Comparison of ENCODE assay signal across 24 mouse cellular contexts in the genomic region with DNA sequence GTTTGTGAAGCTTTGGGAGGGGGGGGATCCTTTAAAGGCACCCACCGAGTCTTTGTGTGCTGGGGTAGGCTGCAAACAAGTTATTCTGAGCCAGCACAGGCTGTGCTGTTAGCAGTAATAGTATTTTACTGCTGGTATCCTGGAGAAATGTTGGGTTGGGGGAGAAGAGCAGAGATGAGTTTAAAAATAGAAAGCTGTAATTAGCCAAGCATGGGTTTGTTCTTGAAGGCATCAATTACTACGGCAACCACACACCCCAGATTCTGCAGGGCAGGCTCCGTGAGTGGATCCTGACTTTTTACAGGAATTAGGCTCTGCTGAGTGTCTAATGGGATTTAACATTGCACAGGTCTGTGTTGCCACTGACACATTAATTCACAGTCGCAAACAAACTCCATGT.
DNase-seq lines count a peak whose midpoint lies in the region; ATAC-seq and TF ChIP-seq lines count a peak whose summit lies in the region.
"Had no signal": no experiment of that assay in that cellular context is flagged by ENCODE, and none has a peak within 500 bp of the region (broad histone marks: within the 10 kb centered on the region; RNA-seq: fewer than 3 reads in every experiment).

No protein-coding gene starts in this region.

- peaks cover 14% of the 10 kb centered on the region for H3K27me3 ChIP-seq in embryonic facial prominence, embryonic 13.5 days
- peaks cover 7% of the 10 kb centered on the region for H3K27me3 ChIP-seq in embryonic facial prominence, embryonic 10.5 days (replicated peaks; ENCODE audit: low read depth, poor library complexity, severe bottlenecking)
- no peaks in the 10 kb centered on the region for H3K27me3 ChIP-seq in heart, embryonic 13.5 days (replicated peaks)
- no peaks in the 10 kb centered on the region for H3K27me3 ChIP-seq in forebrain, postnatal 0 days (ENCODE audit: insufficient read depth, low read length)
- 0 out of 2 replicates have a peak, but pooled peaks cover 3% of the 10 kb centered on the region for H3K27me3 ChIP-seq in lung, postnatal 0 days (replicated peaks; ENCODE audit: insufficient read depth, low read length)
- H3K27me3 ChIP-seq: lung, embryonic 15.5 days; stomach, embryonic 15.5 days had no signal

- no peaks in the 10 kb centered on the region for H3K36me3 ChIP-seq in embryonic facial prominence, embryonic 13.5 days
- no peaks in the 10 kb centered on the region for H3K36me3 ChIP-seq in embryonic facial prominence, embryonic 10.5 days (replicated peaks)
- H3K36me3 ChIP-seq in heart, embryonic 13.5 days: no peaks in the 10 kb centered on the region; the same call in 1 of the 2 replicates
- H3K36me3 ChIP-seq in forebrain, postnatal 0 days (ENCODE audit: insufficient read depth): no peaks in the 10 kb centered on the region
- H3K36me3 ChIP-seq in lung, postnatal 0 days (ENCODE audit: insufficient read depth, low read length): no peaks in the 10 kb centered on the region
- H3K36me3 ChIP-seq: hindbrain, embryonic 13.5 days; lung, embryonic 15.5 days; stomach, embryonic 15.5 days had no signal

- peak overlapping the region; percentile 48; the same call in 1 of the 2 replicates for H3K27ac ChIP-seq in embryonic facial prominence, embryonic 13.5 days
- no peak overlapping the region for H3K27ac ChIP-seq in embryonic facial prominence, embryonic 10.5 days (replicated peaks)
- H3K27ac ChIP-seq in heart, embryonic 13.5 days (replicated peaks): peak overlapping the region; percentile 73
- H3K27ac ChIP-seq in forebrain, postnatal 0 days (ENCODE audit: low read depth, low read length): peak overlapping the region; percentile 85
- no peak overlapping the region for H3K27ac ChIP-seq in lung, postnatal 0 days (ENCODE audit: low read length)
- H3K27ac ChIP-seq: hindbrain, embryonic 13.5 days; liver, embryonic 14.5 days; lung, embryonic 15.5 days; macrophage; stomach, embryonic 15.5 days had no signal

- TF ChIP-seq CTCF in forebrain, postnatal 0 days (IDR thresholded peaks at IDR 0.05; ENCODE audit: low read depth): no peak
- no peak for TF ChIP-seq CTCF in lung, postnatal 0 days (IDR thresholded peaks at IDR 0.05)

- peaks cover 17% of the 10 kb centered on the region; the same call in 1 of the 2 replicates for H3K4me1 ChIP-seq in embryonic facial prominence, embryonic 13.5 days
- H3K4me1 ChIP-seq in embryonic facial prominence, embryonic 10.5 days: peaks cover 10% of the 10 kb centered on the region
- H3K4me1 ChIP-seq in heart, embryonic 13.5 days: peaks cover 44% of the 10 kb centered on the region
- peaks cover 13% of the 10 kb centered on the region for H3K4me1 ChIP-seq in forebrain, postnatal 0 days (ENCODE audit: insufficient read depth)
- no peaks in the 10 kb centered on the region for H3K4me1 ChIP-seq in lung, postnatal 0 days (ENCODE audit: insufficient read depth, low read depth, low read length)
- H3K4me1 ChIP-seq: lung, embryonic 15.5 days had no signal

- H3K4me3 ChIP-seq in embryonic facial prominence, embryonic 13.5 days: no peak overlapping the region
- no peak overlapping the region for H3K4me3 ChIP-seq in embryonic facial prominence, embryonic 10.5 days
- no peak overlapping the region for H3K4me3 ChIP-seq in heart, embryonic 13.5 days
- no peak overlapping the region for H3K4me3 ChIP-seq in forebrain, postnatal 0 days (ENCODE audit: low read depth, low read length)
- no peak overlapping the region for H3K4me3 ChIP-seq in lung, postnatal 0 days (ENCODE audit: low read depth, low read length)
- H3K4me3 ChIP-seq: hindbrain, embryonic 13.5 days; lung, embryonic 15.5 days; stomach, embryonic 15.5 days had no signal

- no peak overlapping the region for H3K9ac ChIP-seq in embryonic facial prominence, embryonic 13.5 days
- peak overlapping the region; percentile 63 for H3K9ac ChIP-seq in heart, embryonic 13.5 days
- 0 out of 2 replicates have a peak overlapping the region, but pooled peaks have one; percentile 28 for H3K9ac ChIP-seq in forebrain, postnatal 0 days
- no peak overlapping the region for H3K9ac ChIP-seq in lung, postnatal 0 days (replicated peaks; ENCODE audit: low read depth)
- H3K9ac ChIP-seq: hindbrain, embryonic 13.5 days; liver, embryonic 14.5 days; lung, embryonic 15.5 days; stomach, embryonic 15.5 days had no signal

- ATAC-seq in embryonic facial prominence, embryonic 13.5 days (ENCODE audit: insufficient number of reproducible peaks, insufficient read depth, low FRiP score, low TSS enrichment, low read depth): no peak
- ATAC-seq in heart, embryonic 13.5 days (ENCODE audit: extremely low read depth, insufficient number of reproducible peaks, low FRiP score, low TSS enrichment): no peak
- peak; percentile 77 for ATAC-seq in forebrain, postnatal 0 days
- ATAC-seq in lung, postnatal 0 days: no peak
- ATAC-seq: activated CD4-positive, CD25-positive, alpha-beta regulatory T cell, adult 4 months; inflammation-experienced regulatory T-cells, adult 6 months; midbrain, embryonic 16.5 days had no signal

- 43% methylated on average over 4 of the region's 4 CpGs for WGBS in embryonic facial prominence, embryonic 13.5 days
- WGBS in embryonic facial prominence, embryonic 10.5 days: 57% methylated on average over 4 of the region's 4 CpGs
- WGBS in heart, embryonic 13.5 days: 42% methylated on average over 4 of the region's 4 CpGs
- 39% methylated on average over 4 of the region's 4 CpGs for WGBS in forebrain, postnatal 0 days
- 71% methylated on average over 4 of the region's 4 CpGs for WGBS in lung, postnatal 0 days

- no peak for TF ChIP-seq EP300 in lung, postnatal 0 days (IDR thresholded peaks at IDR 0.05)

- no peak for DNase-seq in embryonic facial prominence, embryonic 10.5 days (ENCODE audit: low spot score)
- no peak for DNase-seq in heart, adult 8-10 months (ENCODE audit: low spot score)
- peak; percentile 23 to 58 for DNase-seq in layer of hippocampus, postnatal 14 days (ENCODE audit: low spot score in 2 of 2)
- no peak for DNase-seq in layer of hippocampus, adult 11-12 months (ENCODE audit: low spot score)
- peak; percentile 53 for DNase-seq in forebrain, postnatal 0 days
- no peak for DNase-seq in lung, postnatal 0 days (ENCODE audit: low spot score)
- DNase-seq: adrenal gland, postnatal 14 days; cerebellum, adult 11-12 months; cerebellum, postnatal 14 days; embryo, embryonic 11 days; kidney, adult 8-10 months; kidney, postnatal 14 days; right cerebral cortex, postnatal 25 days; thymus, adult 2 months had no signal

- no peak overlapping the region for H3K4me2 ChIP-seq in embryonic facial prominence, embryonic 13.5 days
- no peak overlapping the region for H3K4me2 ChIP-seq in heart, embryonic 13.5 days
- H3K4me2 ChIP-seq in forebrain, postnatal 0 days (ENCODE audit: low read depth): peak overlapping the region; percentile 26; the same call in 1 of the 2 replicates
- no peak overlapping the region for H3K4me2 ChIP-seq in lung, postnatal 0 days (replicated peaks; ENCODE audit: low read depth, low read length)
- H3K4me2 ChIP-seq: hindbrain, embryonic 13.5 days; lung, embryonic 15.5 days; stomach, embryonic 15.5 days had no signal

- H3K9me3 ChIP-seq in embryonic facial prominence, embryonic 13.5 days: peaks cover 6% of the 10 kb centered on the region
- H3K9me3 ChIP-seq in embryonic facial prominence, embryonic 10.5 days: peaks cover 10% of the 10 kb centered on the region; the same call in 1 of the 2 replicates
- H3K9me3 ChIP-seq in heart, embryonic 13.5 days: peaks cover 8% of the 10 kb centered on the region; the same call in 1 of the 2 replicates
- no peaks in the 10 kb centered on the region for H3K9me3 ChIP-seq in forebrain, postnatal 0 days (ENCODE audit: low read length)
- no peaks in the 10 kb centered on the region for H3K9me3 ChIP-seq in lung, postnatal 0 days (ENCODE audit: low read length)
- H3K9me3 ChIP-seq: lung, embryonic 15.5 days; stomach, embryonic 15.5 days had no signal

Comparison
In these comparisons a context has a peak if more than half of its experiments do, and no peak if none do; other contexts are left out.
1. H3K27ac ChIP-seq: peak in embryonic facial prominence, embryonic 13.5 days (single experiment), heart, embryonic 13.5 days (single experiment) and forebrain, postnatal 0 days (single experiment); none in embryonic facial prominence, embryonic 10.5 days (single experiment) and lung, postnatal 0 days (single experiment).
2. DNase-seq: peak in layer of hippocampus, postnatal 14 days (2 of 2) and forebrain, postnatal 0 days (single experiment); none in embryonic facial prominence, embryonic 10.5 days (single experiment), heart, adult 8-10 months (single experiment), layer of hippocampus, adult 11-12 months (single experiment) and lung, postnatal 0 days (single experiment).
3. H3K9ac ChIP-seq: peak in heart, embryonic 13.5 days (single experiment) and forebrain, postnatal 0 days (single experiment); none in embryonic facial prominence, embryonic 13.5 days (single experiment) and lung, postnatal 0 days (single experiment).